Mouse (Mus musculus): ENCODE measurements around the gene Gtpbp10. TPM values are rescaled to one million over a fixed set of nuclear protein-coding genes. Genes with fewer than 3 reads are reported as not detected.

The Gtpbp10 gene
- total RNA-seq (2023), result 10 to 100 TPM; 18.4 to 19.5 TPM

GRCm38 (mm10) chr5:5559079-5559740 lies at the start of gene Gtpbp10:
TSS of gene Gtpbp10 (minus strand) at chr5:5559538.

DNA sequence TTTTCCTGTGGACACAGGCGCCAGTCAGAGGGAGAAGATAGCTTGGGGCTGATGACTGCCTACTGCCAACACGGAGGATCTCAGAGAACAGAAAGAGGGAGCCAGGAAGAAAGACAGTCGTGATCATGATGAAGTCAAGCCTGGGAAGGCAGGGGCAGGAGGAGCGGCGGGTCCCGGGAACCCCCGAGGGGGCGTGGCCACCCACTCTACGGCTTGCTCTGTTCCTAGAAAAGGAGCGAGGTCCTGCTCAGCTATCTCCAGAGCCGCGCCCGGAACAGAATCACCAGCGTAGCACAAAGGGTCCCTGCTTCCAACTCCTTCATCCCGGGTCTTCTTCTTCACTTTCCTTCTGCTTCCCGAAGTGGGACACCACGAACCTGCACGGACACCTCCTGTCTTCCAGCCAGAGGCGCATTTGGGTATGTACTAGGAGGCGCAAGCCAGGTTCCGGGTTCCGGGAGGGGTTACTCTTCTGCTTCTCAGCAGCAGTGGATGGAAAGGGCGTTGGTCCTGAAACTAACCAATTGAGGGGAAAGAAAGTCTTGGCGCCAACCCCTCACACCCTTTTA lies 14.5 kb upstream of the Gtpbp10 start, which contains the start of gene Gm8773:
Gene Gm8773, plus strand, starts transcription at position 51 of the 569 bp plus-strand sequence.

DNA sequence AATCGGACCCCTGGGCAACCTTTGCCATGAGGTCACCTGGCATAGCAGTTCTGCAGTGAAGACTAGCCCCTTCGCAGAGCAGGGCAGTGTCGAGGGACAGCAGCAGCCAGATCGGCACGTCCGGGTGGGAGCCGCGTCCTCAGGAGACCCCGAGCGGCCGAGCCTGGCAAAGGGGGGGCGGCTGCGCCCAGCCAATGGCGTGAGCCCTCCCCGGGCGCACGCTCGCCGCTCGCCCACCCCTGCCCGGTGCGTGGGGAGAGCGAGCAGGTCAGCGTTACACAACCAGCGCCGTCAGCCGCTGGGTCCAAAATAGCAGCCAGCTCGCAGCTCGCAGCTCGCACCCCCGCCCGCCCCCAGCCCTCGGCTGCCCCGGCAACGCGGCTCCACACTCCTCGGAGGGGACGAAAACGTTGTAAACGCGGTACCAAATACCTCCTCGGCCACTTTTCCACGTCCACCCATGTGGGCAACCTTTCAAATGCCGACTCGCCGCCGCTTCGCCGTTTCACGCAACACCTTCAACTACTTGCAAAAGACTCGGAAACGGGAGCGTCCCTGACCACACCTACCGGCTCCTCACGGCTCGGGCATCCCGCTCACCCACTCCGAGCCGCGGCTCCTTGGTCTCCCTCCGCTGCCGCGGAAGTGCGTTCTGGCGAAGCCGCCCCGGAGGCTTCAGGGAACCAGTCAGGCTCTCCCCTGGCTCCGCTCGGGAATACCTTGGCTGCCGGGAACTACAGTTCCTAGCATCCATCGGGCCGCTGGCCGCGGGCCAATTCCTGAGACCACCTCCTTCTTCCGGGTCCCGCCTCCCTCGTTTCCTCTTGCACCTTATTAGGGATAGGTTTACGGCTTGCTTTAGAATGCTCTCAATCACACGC lies 44.9 kb downstream of the Gtpbp10 start, which contains the start of gene Cldn12:
Gene Cldn12, minus strand, starts transcription at position 763 of the 881 bp plus-strand sequence.

Other genes starting within 250 kb of the Gtpbp10 start
- 1 to 10 TPM; 1.1 to 1.3 TPM for gene Cdk14, start 139.2 kb downstream of the Gtpbp10 start, total RNA-seq (2023)
- gene 1700015F17Rik, start 80.4 kb downstream of the Gtpbp10 start, total RNA-seq (2023), result not detected
- gene Cldn12, start 44.6 kb downstream of the Gtpbp10 start, total RNA-seq (2023), result 1 to 10 TPM in 1 of 2 experiments, under 1 TPM in 1; 0.62 to 1.2 TPM
- not detected for gene Gm8773, start 14.3 kb upstream of the Gtpbp10 start, total RNA-seq (2023)
- not detected for gene Cfap69, start 104.7 kb upstream of the Gtpbp10 start, total RNA-seq (2023)
- not detected for gene Steap2, start 135.0 kb upstream of the Gtpbp10 start, total RNA-seq (2023)
- gene Steap1, start 189.8 kb upstream of the Gtpbp10 start, total RNA-seq (2023), result not detected

All from B cell, adult 67 days (primary cell).